Mouse (Mus musculus) midbrain, postnatal 0 days (tissue): ENCODE measurements at regions not wholly inside any gene's neighbourhood (a gene's known extent, or its start where the extent isn't known, plus 50 kb on each side); places are given as distances from the start of the nearest gene placed in this dataset.

ENCODE experiments used
- ATAC-seq: fragments of 200-750 bp; cut with Nextera tagmentation; 2 replicates; pipeline ENCODE4 v1.8.0; 2017; ENCODE audit warnings: moderate number of reproducible peaks, mild to moderate bottlenecking, moderate TSS enrichment, moderate library complexity; ENCODE audit not compliant: low FRiP score
- DNase-seq: peaks from one replicate; pipeline ENCODE4 v3.0.0-alpha.2; 2015; ENCODE audit warnings: low spot score
- H3K27ac ChIP-seq: fragments of 300-500 bp; sonication (generic); 2 replicates; pipeline ENCODE4 v1.5.1; 2014; ENCODE audit warnings: low read depth, mild to moderate bottlenecking, low read length, mixed read lengths
- H3K27me3 ChIP-seq: fragments of 300-500 bp; sonication (generic); 2 replicates; pipeline ENCODE4 v1.6.1; 2014; ENCODE audit warnings: low read length, control low read depth, mixed read lengths; ENCODE audit not compliant: insufficient read depth
- H3K36me3 ChIP-seq: fragments of 300-500 bp; sonication (generic); 2 replicates; pipeline ENCODE4 v1.6.1; 2014; ENCODE audit warnings: low read length, control low read depth, mixed read lengths; ENCODE audit not compliant: insufficient read depth
- H3K4me1 ChIP-seq: fragments of 300-500 bp; sonication (generic); 2 replicates; pipeline ENCODE4 v1.6.1; 2014; ENCODE audit warnings: mild to moderate bottlenecking, control low read depth, antibody characterized with exemption, low read length, mixed read lengths; ENCODE audit not compliant: insufficient read depth
- H3K4me2 ChIP-seq: fragments of 300-500 bp; sonication (generic); 2 replicates; pipeline ENCODE4 v1.6.1; 2014; ENCODE audit warnings: low read depth, mild to moderate bottlenecking, low read length, mixed read lengths; ENCODE audit not compliant: poor library complexity, severe bottlenecking
- H3K4me3 ChIP-seq: fragments of 300-500 bp; sonication (generic); 2 replicates; pipeline ENCODE4 v1.5.1; 2014; ENCODE audit warnings: low read depth, mild to moderate bottlenecking, low read length, moderate library complexity
- H3K9ac ChIP-seq: fragments of 300-500 bp; sonication (generic); replicated peaks from 2 replicates; pipeline ENCODE4 v1.6.1; 2014; ENCODE audit warnings: mild to moderate bottlenecking, low read length, moderate library complexity, mixed read lengths; ENCODE audit not compliant: poor library complexity, severe bottlenecking
- H3K9me3 ChIP-seq: fragments of 300-500 bp; sonication (generic); 2 replicates; pipeline ENCODE4 v1.6.1; 2016; ENCODE audit warnings: low read length, control low read depth
- CTCF ChIP-seq: IDR thresholded peaks from 2 replicates; pipeline ENCODE4 v1.5.1; 2016; ENCODE audit warnings: antibody characterized with exemption, mild to moderate bottlenecking
- WGBS: fragments of 180-500 bp; shearing (Covaris S2); extraction: QIAGEN DNeasy Blood & Tissue Kit; methylation state at CpG from one replicate; pipeline ENCODE4 v1.1.7; 2014; 5-methylcytosine and 5-hydroxymethylcytosine counted together

DNA sequence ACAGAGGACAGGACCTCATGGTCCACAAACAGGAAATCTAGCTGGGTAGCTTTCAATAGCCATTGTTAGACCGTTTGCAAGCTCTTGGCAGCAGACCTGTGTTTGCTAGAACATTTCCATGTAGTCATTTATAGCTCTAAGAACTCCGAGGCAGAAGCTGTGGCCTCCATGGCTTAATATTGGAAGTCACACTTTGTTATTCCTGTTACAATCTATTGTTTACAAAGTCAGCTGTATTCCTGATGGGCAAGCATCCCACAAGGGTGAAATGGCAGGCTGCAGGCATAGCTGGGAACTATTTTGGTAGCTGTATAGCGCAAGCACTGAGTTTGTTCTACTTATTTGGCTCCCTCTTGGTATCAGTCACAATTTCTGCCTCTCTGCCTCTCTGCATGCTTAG is 71.8 kb upstream of the Gnpda2 start:
- H3K4me2 ChIP-seq, result no peak overlapping the region
- ATAC-seq (no peak), DNase-seq (no peak)
- no peak overlapping the region for H3K27ac ChIP-seq
- H3K4me3 ChIP-seq, result no peak overlapping the region
- no peaks in the 10 kb centered on the region for H3K27me3 ChIP-seq
- no peak for TF ChIP-seq CTCF
- no peaks in the 10 kb centered on the region for H3K4me1 ChIP-seq
- H3K9ac ChIP-seq, result no peak overlapping the region
- 70% methylated on average over 3 of the region's 3 CpGs for WGBS
- no peaks in the 10 kb centered on the region for H3K9me3 ChIP-seq
- H3K36me3 ChIP-seq, result no peaks in the 10 kb centered on the region
